Mouse (Mus musculus) monocyte, adult 5-6 weeks (primary cell): ENCODE measurements around the gene Chka. TPM values are rescaled to one million over a fixed set of nuclear protein-coding genes. Genes with fewer than 3 reads are reported as not detected.

Experiments used
- ATAC-seq: fragments of 153-309, 156-312 bp; replicated peaks from 2 replicates; pipeline ENCODE4 v1.8.0; 2017; ENCODE audit warnings: mild to moderate bottlenecking; ENCODE audit not compliant: low TSS enrichment, insufficient number of reproducible peaks, severe bottlenecking, poor library complexity, low FRiP score
- total RNA-seq: library from RNA; stranded (forward); fragments of 200-1000, 200-491, 200-594 nt; gene quantifications from 3 replicates; pipeline ENCODE4 v1.2.3, GENCODE M21; 2017

Chka gene
- total RNA-seq, 1 experiment from 2014 or later = 34.8 TPM

- ATAC-seq = peak; percentile 55
Measured at GRCm38 (mm10) chr19:3906795-3907786, 55.5 kb downstream of the Chka start, which contains the start of gene Tcirg1. Gene Tcirg1, minus strand, starts transcription at chr19:3907133.

- ATAC-seq = no peak
Measured at GRCm38 (mm10) chr19:3907876-3908660, 56.5 kb downstream of the Chka start.

GRCm38 (mm10) chr19:3910206-3910605 is 58.6 kb downstream of the Chka start:
- ATAC-seq = no peak

- ATAC-seq = peak; percentile 90
Measured at GRCm38 (mm10) chr19:3912337-3913204, 61.0 kb downstream of the Chka start, which contains the start of gene Ndufs8. Gene Ndufs8, minus strand, starts transcription at chr19:3912774.

- no peak for ATAC-seq
Measured at GRCm38 (mm10) chr19:3913692-3914091, 62.1 kb downstream of the Chka start.

- ATAC-seq = 0 out of 2 replicates have a peak, but pooled peaks have one; percentile 26
Measured at GRCm38 (mm10) chr19:3914535-3914934, 63.0 kb downstream of the Chka start.

- ATAC-seq = no peak
Measured at GRCm38 (mm10) chr19:3916727-3917126, 65.2 kb downstream of the Chka start.

- ATAC-seq = no peak
Measured at GRCm38 (mm10) chr19:3919928-3920327, 68.4 kb downstream of the Chka start.

GRCm38 (mm10) chr19:3922661-3923371 is 71.2 kb downstream of the Chka start:
- peak; percentile 23; the same call in 1 of the 2 replicates for ATAC-seq

- peak; percentile 47 for ATAC-seq
Measured at GRCm38 (mm10) chr19:3923586-3923985, 72.0 kb downstream of the Chka start.

GRCm38 (mm10) chr19:3924190-3924589 is 72.6 kb downstream of the Chka start:
- ATAC-seq = no peak

GRCm38 (mm10) chr19:3924868-3925267 is 73.3 kb downstream of the Chka start:
- no peak for ATAC-seq

GRCm38 (mm10) chr19:3925859-3926258 is 74.3 kb downstream of the Chka start:
- ATAC-seq = no peak

GRCm38 (mm10) chr19:3926279-3926678 is 74.7 kb downstream of the Chka start:
- no peak for ATAC-seq

GRCm38 (mm10) chr19:3926685-3927084 is 75.1 kb downstream of the Chka start:
- no peak for ATAC-seq

- no peak for ATAC-seq
Measured at GRCm38 (mm10) chr19:3927989-3928388, 76.4 kb downstream of the Chka start.

- no peak for ATAC-seq
Measured at GRCm38 (mm10) chr19:3928779-3929178, 77.2 kb downstream of the Chka start.
